Mouse (Mus musculus) left cerebral cortex, postnatal 4 days (tissue): Measurements from ENCODE around the gene Pea15a. TPM values are rescaled to one million over a fixed set of nuclear protein-coding genes. Genes with fewer than 3 reads are reported as not detected.

ENCODE experiments used
- DNase-seq: peaks from one replicate; pipeline ENCODE4 v3.0.0-alpha.2; 2022
- intact Hi-C: fragments of 180-260 bp; cut with DNase I; formaldehyde crosslinking; loops from one replicate; pipeline ENCODE4 v1.15.1; 2025
- total RNA-seq, 2 experiments: library from RNA; stranded (reverse); gene quantifications; 2 replicates each; pipeline ENCODE4 v1.2.3; 2021

The Pea15a gene
- total RNA-seq, 2 experiments from 2014 or later, result 314 to 321 TPM

GRCm38 (mm10) chr1:172180881-172181280 lies 25.7 kb downstream of the Pea15a start:
- intact Hi-C loops, result no loop called here

DNA sequence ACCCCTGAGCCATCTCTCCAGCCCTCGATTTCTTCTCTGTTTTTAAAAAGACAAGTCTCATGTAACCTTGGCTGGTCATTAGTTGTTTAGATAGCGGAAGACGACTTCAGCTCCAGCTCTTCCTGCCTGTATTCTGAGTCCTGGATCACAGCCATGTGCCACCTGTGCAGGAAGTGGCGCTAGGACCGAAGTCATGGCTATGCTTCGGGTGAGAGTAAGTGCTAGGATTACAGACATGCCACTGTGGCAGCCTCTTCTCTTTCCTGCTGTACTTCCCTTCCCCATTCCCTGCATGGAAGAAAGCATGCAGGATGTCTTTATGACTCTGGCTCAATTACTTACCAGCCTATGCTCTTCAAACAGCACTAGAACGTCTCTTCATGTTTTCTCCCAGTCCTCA lies 27.5 kb downstream of the Pea15a start:
- DNase-seq, result no peak
- intact Hi-C loops, result no loop called here

More at GRCm38 (mm10) chr1:172180881-172181280, 25.7 kb downstream of the Pea15a start:
- no peak for DNase-seq

DNA sequence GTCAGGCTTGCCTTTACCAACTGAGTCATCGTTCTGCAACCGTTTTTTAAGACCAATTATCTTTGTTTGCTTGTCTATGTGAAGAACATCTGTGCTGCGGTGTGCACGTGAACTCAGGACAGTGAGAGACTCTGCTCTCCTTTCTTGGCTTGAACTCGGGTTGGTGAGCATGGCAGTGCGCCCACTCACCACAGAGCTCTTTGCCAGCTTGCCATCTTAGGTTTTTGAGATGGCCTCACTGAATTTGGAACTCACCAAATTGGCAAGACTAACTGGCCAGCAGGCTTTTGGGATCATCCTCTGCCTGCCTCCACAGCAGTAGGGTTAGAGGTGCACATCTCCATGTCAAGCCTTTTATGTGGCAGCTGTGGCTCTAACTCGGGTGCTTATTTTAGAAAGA lies 28.8 kb downstream of the Pea15a start:
- intact Hi-C loops, result no loop called here
- no peak for DNase-seq

DNA sequence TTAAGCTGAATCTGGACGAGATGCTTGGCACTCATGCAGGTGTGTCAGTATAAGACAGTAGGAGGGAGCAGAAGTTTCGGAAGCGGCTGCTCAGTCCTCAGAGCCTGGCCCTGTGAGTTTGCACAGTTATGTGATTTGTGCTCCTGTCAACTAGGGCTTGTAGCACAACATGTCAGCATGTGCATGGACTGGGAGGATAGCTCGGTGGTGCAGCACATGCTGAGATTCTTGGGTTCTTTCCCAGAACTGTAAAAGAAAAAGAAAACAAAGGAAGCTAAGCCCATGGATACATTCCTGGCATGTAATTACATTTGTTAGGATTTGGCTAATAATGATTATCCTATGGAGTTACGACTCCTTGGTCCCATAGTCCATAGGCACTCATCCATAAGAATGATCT lies 33.4 kb downstream of the Pea15a start:
- DNase-seq, result no peak
- intact Hi-C loops, result no loop called here

DNA sequence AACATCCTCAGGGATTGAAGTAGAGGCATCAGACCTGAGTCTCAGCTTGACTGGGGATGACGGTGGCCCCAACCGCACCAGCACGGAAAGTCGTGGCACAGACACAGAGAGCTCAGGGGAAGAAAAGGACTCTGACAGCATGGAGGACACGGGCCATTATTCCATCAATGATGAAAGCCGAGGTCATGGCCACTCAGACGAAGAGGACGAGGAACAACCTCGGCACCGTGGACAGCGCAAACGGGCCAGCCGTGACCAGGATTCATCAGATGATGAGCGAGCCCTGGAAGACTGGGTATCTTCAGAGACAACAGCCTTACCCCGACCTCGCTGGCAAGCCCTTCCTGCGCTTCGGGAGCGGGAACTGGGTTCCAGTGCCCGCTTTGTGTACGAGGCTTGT lies 34.2 kb downstream of the Pea15a start:
- intact Hi-C loops, result no loop called here
- DNase-seq, result no peak

DNA sequence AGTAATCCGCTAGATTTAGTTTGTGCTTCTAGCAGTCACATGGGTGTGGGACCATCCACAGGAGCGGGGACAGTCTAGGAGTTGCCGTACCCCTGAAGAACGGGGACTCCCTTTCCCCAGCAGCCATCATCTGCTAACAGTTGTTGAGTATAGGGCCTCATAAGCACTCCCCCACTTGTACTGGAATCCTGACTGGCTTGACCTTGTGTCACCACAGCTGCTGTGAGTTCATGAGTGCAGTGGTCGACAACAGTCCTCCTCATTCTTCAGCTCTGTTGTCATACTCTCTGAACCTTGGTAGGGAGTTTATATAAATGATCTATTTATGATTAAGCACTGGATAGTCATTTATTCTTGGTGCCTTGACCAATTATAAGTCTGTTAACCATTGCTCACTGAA lies 36.8 kb downstream of the Pea15a start:
- no peak for DNase-seq
- intact Hi-C loops, result no loop called here

DNA sequence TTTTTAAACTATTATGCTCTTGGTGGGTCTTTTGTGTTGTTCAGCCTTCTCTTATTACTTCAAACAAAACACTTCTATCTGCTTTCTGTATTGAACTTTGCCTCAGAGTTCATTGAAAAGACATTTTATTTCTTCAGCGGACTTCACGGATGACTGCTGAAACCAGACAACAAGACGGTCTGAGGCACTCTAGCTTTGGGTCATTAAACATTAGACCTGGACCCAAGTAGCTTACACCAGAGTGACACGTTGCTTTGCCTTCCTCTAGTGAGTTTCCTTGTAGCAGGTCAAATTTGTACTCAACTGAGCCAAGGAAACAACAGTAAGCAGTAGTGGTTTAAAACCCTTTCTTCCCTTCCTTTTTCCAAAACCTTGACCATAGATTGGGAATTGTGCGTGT lies 38.7 kb downstream of the Pea15a start:
- DNase-seq, result no peak
- intact Hi-C loops, result no loop called here

- intact Hi-C loops, result loop anchor here (5.0 kb wide), 1 partner anchor 149 kb away; no protein-coding TSS in a partner anchor
- DNase-seq, result no peak
Observed at GRCm38 (mm10) chr1:172162959-172163358, 43.6 kb downstream of the Pea15a start.

DNA sequence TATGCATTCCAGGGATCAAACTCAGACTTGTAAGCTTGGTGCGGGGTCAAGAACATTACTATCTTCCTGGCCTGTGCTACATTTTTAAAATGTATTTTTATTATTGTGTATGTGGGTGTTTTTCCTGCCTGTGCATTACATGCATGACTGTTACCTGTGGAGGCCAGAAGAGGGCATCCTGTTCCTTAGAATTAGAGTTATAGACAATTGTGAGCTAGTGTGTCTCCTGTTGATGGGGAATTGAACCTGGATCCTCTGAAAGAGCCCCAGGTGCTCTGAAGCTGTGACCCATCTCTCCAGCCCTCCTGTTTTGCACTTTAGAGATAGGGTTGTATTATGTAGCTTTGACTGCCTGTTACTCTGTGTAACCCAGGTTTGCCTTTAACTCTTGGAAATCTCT lies 44.6 kb downstream of the Pea15a start:
- intact Hi-C loops, result loop anchor here (5.0 kb wide), 1 partner anchor 150 kb away; no protein-coding TSS in a partner anchor
- peak; percentile 21 for DNase-seq

DNA sequence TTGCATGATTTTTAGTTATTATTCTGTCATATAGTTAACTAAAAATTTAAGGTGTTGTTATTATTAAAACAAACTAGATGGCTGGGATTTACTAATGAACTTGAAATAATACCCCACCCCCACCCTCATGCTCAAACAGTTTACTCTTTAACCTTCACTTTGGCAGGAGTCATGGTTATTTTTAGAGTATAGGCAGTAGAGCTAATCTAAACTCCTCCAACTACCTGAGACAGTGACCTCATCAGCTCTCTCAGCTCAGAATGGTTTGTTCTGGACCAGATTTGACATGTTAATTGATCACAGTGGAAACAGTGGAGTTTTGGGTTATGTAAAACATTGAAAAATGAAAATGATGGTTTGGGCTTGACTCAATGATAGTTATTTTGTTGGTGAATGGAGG lies 46.1 kb downstream of the Pea15a start:
- intact Hi-C loops, result loop anchor here (5.0 kb wide), 1 partner anchor 152 kb away; no protein-coding TSS in a partner anchor
- no peak for DNase-seq

GRCm38 (mm10) chr1:172159970-172160369 lies 46.6 kb downstream of the Pea15a start:
- intact Hi-C loops, result loop anchor here (5.0 kb wide), 1 partner anchor 152 kb away; no protein-coding TSS in a partner anchor

GRCm38 (mm10) chr1:172155518-172155917 lies 51.1 kb downstream of the Pea15a start:
- intact Hi-C loops, result no loop called here
- DNase-seq, result no peak

More at GRCm38 (mm10) chr1:172159970-172160369, 46.6 kb downstream of the Pea15a start:
- DNase-seq, result no peak

- intact Hi-C loops, result no loop called here
- no peak for DNase-seq
Observed at GRCm38 (mm10) chr1:172154536-172154935, 52.1 kb downstream of the Pea15a start.

DNA sequence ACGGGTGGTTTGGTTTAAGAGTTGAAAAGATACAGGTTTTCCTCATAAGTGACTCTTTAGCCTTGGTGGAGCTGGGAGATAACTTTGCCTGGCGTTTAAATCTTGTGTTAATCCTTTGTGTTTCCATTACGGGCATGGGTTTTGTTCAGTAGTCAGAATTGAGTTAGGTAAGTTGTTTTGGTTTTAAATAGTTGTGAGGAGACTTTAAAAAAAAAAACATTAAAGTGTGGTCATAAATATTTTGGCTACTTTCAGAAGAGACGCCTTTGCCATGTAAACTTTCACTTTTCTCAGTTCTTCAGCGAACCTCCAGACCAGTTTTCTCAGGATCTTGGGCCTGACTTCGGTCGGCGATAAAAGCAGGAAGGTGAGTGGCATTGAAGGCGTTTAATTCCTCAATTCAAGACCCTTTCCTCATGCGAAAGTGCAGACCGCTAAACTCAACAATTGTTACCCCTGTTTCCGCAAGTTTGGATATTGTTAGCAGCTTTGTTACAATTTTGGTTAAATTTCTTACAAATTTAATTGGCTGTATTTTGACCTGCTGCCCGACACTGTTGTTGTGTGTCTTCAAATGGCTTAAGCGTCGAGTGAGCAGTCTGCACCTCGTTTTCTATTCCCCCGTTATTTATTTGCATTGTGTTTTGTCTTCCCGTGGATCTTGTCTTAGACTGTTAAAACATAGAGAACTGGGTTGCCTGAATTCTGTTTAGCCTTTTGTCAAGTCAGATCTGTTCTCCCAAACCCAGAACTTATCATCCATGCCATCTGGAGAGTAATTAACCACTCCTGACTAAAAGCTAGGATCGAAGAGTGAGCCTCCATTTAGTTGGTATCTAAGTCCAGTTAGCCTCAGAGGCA lies 57.4 kb downstream of the Pea15a start:
- no peak for DNase-seq
- intact Hi-C loops, result no loop called here

DNA sequence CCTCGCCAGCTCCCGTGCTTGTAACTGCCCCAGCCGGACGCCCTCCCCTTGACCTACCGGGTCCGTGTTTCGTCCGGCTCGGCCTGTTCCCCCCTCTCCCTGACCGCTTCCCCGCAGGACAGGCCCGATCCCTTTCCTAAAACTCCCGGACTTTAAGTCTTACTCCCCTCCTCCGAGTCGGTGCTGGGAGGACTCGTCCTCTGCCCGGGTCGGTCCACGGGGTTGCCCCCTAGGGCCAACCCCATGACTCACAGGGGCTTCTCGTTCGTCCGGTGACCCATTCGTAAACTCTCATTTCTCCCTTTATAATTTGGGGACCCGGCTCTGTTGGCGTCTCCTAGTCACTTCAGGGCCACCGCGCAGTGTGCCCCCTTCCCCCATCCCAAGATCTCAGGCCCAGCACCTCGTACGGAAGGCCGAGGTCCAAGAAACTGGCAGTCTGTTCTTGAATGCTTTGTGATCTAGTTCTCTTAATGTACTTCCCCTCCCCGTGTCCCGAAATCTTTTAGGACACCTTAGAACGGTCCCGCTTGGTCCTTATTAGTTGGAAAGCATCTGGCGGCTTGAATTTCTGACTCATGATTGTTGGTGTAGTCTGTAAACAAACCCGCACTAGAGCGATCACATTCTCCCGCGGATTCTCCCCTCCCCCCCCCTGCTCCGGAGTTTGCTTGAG lies 58.2 kb downstream of the Pea15a start:
- intact Hi-C loops, result no loop called here
- peak; percentile 32 for DNase-seq

DNA sequence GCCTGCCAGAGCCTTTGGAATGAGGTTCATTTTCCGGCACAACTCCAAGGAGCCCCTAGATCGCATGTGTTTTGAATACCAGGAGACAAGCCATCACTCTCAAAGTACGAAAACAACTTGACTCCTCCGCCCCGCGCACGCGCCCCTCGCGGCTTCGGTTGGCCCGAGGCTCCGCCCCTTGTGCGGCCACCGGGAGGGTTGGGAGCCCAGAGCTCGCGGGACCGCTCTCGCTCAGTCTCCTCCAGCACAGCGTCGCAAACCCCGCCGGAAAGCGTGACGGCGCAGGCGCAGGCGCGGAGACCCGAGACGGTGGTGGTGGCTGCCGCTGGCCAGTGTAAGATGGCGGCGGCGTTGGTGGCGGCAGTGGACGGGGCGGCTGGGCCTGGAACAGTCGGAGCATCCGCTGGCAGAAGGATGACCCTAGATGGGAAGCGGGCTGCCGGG lies 58.7 kb downstream of the Pea15a start, which contains the start of gene Dcaf8:
Dcaf8 (plus strand) TSS at position 250 of the 444 bp plus-strand sequence.
- intact Hi-C loops, result no loop called here
- DNase-seq, result peak; percentile 97

Other genes with a start within 250 kb of the Pea15a start
- 10 to 100 TPM; 62.0 to 65.3 TPM for gene Vangl2, start 178.4 kb downstream of the Pea15a start, total RNA-seq
- under 1 TPM; 0.32 to 0.44 TPM for gene Nhlh1, start 149.2 kb downstream of the Pea15a start, total RNA-seq
- 100 to 1,000 TPM; 195 to 198 TPM for gene Copa, start 124.3 kb downstream of the Pea15a start, total RNA-seq
- 10 to 100 TPM; 80.0 to 85.3 TPM for gene Ncstn, start 124.0 kb downstream of the Pea15a start, total RNA-seq
- 10 to 100 TPM; 73.9 to 84.3 TPM for gene Pex19, start 80.0 kb downstream of the Pea15a start, total RNA-seq
- 10 to 100 TPM; 71.9 to 75.8 TPM for gene Dcaf8, start 58.7 kb downstream of the Pea15a start, total RNA-seq
- gene Casq1, start 13.1 kb upstream of the Pea15a start, total RNA-seq, result under 1 TPM; 0.62 to 0.82 TPM
- gene Atp1a4, start 51.6 kb upstream of the Pea15a start, total RNA-seq, result under 1 TPM in 1 of 2 experiments, not detected in 1; 0.58 TPM
- 100 to 1,000 TPM; 157 to 165 TPM for gene Igsf8, start 54.8 kb upstream of the Pea15a start, total RNA-seq
- gene Atp1a2, start 91.3 kb upstream of the Pea15a start, total RNA-seq, result 100 to 1,000 TPM; 211 to 226 TPM
- 10 to 100 TPM; 23.5 to 27.4 TPM for gene Kcnj9, start 122.5 kb upstream of the Pea15a start, total RNA-seq
- gene Kcnj10, start 134.4 kb upstream of the Pea15a start, total RNA-seq, result 10 to 100 TPM; 20.4 to 21.3 TPM
- 10 to 100 TPM; 11.1 TPM for gene Pigm, start 169.7 kb upstream of the Pea15a start, total RNA-seq